Mouse (Mus musculus) right cerebral cortex, postnatal 4 days (tissue): Measurements from ENCODE around the gene Aasdh.
"Not testable (repeated sequence)": the region's sequence is repeated elsewhere in the genome, so short reads cannot be mapped to it uniquely, and the experiment has no call there.

Source experiments
- DNase-seq: peaks from one replicate; pipeline ENCODE4 v3.0.0-alpha.2; 2022

Aasdh gene

DNA sequence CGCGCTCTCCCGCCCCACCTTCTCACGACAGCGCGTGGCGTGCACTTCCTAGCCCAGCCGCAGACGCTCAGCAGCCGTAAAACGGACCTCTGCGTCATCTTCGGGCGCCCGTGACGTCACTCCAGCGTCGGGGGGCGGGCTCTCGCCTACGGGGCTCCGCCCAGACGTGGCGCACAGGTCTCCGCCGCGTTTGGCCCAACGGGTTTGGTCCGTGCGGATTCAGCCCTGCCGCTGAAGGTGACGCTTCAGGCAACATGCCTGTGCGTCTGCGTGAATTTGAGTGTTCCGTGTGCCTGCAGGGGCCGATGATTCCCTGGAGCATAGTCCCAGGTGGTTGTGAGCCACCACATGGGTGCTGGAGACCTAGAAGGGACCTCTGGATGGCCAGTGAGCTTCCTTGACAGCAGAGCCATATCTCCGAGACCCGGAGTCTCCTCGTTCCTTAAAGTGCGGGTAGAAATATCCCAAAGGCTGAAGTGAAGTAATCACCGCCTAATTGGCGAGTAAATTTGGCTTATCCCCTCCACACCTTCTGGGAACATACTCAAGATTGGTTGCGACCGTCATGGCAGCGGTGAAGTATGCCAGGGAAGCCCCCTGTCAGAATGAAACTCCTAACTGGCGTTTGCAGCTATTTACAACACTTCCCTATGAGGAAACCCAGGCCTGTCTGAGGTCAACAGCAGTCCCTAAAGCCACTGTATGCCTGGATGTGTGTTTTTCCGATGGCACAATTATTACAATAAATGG lies at the start of gene Aasdh:
TSS of gene Aasdh (minus strand) at position 110 of the 750 bp plus-strand sequence.
- peak; percentile 99 for DNase-seq

DNA sequence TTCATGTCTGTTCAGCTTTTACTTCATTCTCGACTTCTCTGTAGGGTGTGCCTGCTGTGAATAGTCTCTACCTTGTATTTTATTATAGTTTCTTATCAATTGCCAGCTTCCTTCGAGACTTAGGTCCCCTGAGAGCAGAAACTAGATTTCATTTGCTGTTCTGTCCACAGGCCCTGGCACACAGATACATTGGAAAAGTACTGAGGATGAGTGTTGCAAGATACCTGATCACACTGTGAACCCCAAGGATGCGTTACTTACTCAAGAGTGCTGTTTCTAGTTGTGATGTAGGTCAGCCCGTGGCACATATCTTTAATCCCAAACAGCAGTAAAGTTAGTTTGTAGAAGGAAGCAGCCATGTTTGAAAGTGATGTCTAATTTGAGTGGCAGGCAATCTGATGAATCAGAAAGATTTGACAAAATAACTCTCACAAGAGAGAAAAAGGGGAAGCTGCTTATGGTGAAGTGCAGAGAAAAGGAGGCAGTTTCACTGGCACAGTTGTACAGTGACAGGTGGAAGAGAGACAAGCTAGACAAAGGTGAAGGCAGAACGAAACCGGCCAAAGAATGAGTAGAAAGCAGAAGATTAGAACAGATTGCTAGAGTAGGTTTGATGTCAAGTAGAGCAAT lies 49.1 kb upstream of the Aasdh start:
- DNase-seq: no peak

DNA sequence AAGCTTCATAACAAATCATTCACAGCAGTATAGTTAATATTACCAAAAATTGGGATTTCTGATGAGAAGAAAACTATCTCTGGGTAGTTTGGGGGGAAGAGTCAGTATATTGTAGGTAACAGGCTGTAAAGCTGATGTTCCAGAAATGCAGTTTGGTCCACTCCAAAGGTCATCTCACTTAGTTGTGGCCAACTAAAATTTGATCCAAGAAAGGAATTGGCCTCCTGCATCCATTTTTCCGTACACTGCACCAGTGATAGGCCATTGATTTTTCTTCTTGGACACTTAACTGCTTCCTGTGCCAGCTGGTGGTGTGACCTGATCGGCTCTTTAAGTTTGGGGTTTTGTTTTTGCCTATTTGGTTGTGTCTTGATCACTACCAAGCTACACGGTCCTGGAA lies 48.5 kb upstream of the Aasdh start:
- no peak for DNase-seq

DNA sequence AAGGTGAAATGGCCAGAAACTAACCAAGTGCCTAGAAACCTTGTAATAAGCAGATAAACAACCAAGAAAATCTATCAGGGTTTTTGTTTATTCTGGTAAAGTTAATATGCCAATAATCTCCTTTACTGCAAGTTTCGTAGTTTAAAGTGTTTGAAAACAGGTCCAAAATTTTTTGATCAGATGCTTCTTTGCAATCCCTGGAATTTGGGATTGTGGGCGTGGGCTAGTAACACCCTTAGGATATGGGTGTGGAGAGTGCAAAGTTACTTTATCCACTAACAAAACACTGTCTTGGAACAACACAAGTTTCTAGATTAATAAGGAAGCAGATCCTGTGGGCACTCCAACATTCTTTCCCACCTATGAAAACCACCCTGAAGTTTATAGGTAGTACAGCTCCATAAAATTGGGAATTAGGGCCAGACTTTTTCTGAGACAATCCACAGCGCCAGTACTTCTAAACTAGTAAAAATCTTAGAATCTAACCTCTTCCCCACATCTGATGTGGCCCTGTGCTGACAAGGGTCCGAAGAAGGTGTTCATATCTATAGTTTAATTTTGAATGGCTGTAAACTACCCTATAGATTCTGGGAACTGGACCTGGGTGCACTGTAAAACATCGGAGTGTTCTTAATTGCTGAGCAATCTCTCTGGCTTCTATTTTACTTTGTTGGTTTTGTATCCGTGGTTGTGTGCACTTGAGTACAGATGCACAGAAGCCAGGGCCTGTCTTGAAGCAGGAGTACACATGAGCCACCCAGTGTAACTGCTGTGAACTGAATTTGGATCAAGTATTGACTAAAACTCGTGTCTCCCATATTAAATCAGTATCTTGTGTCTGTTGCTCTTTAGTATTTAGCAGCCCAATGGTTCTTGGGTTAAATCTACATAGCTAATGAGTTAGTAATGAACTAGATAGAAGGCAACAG lies 47.1 kb upstream of the Aasdh start:
- DNase-seq: no peak

DNA sequence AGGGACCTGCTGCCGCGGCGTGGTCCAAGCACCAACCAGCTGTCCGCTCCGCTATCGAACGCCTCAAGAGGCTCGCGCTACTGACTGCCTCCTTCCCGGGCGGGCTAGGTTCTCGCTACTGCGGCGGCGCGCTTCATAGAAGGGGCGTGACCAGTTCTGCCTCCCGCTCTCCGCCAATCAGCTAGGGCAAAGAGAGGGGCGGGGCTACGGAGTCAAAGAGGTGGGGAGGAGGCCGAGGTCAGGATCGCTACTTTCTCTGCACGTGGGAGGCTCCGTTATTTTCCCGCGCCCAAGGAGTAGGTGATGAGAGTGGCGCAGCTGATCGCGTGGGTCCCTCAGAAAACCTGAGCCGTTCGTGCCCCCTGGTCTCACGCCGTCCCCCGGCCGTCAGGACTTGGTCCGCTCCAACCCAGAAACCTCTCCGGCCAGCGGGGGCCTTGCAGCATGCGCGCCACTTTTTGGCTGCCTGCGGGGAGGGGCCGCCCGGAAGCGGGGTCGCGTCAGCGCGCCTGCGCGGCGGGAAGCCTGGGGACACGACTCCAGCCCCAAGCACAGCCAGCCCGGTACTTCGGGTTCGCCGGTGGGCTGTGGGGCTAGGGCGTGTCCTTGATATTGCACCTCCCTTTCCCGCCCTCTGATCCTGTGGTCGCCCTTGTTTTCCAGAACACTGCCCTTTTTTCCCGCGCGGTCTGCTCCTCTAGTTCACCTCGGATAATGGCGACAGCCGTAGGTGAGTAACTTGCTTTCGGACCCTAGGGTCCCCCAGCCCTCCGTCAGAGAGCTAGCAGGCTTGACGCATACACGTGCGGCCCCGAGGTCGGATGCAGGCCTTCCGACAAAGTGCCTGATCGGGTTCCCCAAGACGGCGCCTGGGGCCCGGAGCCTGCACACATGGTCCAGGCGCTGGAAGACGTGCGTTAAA lies 46.1 kb upstream of the Aasdh start, which contains the start of the genes Paics and Ppat:
TSS of gene Paics (plus strand) at position 202 of the 922 bp plus-strand sequence.
TSS of gene Ppat (minus strand) at position 473 of the 922 bp plus-strand sequence.
- peak; percentile 96 for DNase-seq

DNA sequence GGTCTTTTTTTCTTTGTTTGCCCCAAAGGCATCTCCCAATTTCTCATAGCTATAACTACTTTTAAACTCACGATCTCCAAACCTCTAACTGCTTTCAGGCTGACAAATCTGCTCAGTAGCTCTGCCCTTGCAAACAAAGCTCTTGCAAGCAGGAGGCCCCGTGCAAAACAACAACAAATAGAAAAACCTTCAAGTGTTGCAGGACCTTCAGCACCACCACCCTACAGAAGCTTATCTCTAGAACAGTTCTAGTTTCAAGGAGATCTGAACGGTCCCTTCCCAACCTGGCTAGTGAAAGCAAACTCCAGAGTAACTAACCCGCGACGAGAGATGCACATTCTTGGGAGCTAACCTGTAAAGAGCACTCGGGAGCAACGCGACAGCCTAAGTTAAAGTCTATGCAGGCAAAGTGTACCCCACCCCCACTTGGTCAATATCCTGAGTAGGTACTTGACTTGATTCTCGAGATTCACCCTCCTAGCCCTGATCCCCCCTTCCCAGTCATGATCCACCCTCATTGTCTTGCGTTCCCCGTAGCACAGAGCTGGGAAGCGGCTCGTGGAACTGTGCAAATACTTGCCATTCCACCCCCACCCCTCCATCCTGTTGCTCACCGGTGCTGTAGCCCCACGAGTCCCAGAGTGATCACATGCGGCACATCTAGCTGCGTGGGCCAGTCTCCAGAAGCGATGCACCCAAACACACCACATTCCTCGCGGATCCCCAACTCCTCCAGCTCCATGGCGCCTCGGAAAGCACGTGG lies 45.2 kb upstream of the Aasdh start:
- no peak for DNase-seq

DNA sequence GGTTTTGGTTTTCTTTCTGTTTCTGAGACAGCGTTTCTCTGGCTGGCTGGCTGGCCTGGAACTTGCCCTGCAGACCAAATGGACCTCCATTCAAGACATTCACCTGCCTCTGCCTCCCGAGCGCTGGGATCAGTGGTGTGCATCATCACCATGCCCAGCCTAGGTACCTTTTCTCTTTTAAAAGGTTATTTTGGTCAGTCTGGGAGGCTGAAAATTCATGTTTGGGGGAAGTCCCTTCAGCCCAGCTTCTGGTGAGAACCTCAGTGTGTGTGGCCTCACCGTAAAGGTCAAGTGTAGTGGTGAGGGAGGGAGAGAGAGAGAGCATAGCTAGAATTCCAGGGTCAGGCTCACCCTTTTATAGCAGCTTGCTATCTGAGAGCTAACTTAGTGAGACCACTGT lies 42.4 kb upstream of the Aasdh start:
- no peak for DNase-seq

DNA sequence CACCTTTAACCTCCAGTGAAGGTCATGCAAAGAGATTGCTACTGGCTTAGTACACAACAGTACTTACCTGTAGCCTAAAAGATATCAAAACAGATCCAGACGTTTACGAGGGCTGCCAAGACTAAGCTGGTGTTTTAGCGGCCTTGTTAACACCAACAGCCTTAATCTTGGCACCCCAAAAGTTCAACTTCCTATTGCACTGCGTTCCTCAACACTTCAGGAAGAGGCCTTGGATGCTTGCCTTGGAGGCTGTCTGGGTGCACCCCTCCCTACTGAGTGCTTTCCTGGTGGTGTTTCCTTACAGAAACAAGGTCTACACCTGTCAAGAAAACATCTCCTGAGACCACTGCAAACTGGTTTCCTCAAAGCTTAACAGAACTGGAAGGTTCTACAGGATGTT lies 41.8 kb upstream of the Aasdh start:
- no peak for DNase-seq

DNA sequence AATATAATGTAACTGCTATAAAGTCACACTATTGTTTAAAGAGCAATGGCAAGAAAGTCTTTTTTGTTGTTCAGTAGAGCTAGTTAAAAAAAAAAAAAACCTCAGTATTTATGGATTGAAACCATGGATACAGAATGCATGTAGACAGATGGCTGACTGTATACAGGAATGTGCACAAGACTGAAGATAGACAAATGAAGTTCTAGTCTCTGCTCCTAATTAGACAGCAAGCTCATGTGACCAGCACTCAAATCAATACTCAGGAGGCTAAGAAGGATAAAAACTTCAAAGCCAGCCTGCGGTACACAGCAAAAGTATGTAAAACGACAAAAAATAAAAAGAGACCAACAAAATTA lies 40.3 kb upstream of the Aasdh start:
- DNase-seq: no peak

DNA sequence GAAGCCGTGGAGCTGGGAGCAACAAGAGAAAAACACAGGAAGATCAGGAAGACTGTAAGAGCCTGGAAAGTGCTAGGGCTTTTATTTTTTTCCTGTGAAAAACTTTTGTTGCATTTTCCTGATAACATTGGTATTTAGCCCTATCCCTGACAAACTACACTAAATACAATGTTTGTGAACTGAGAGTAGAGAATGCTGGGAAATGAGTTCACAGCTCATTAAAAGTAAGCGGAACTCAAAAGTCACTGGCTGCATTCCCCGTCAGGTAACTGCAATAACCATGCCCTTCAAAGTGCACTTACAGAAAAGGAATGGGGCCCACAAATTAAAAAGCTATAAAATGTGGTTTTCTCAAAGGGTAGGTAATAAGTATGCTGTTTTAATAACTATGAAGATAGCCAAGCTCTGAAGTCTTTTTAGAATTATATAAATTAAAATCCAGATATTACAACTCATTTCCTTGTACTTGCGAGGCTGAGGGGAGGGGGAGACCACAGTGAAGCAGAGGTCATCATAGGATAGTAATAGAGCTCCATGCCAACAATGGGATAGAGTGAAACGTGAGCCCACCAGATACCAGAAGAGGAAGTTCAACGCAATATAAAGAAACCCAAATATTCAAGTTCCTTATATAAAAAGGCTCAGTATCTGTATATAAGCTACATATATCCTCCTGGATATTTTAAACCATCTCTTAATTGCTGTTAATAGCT lies 39.8 kb upstream of the Aasdh start:
- no peak for DNase-seq

DNA sequence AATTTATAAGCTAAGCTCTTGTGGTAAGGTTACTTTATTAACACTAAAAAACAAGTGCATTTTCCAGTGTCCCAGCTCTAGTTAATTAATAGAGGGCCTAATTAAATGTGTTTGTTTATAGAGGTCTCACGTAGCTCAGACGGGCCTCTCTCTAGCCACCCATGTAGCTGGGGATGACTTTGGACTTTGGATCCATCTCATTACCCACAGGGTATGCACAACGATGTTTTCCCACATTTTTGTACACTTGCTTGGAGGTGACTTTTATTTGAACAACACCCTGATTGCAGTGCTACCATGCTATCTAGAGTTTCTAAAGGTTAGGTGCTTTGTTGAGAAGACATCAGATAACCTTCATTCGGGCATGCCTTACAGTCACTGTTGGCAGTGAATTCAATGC lies 37.2 kb upstream of the Aasdh start:
- no peak for DNase-seq

DNA sequence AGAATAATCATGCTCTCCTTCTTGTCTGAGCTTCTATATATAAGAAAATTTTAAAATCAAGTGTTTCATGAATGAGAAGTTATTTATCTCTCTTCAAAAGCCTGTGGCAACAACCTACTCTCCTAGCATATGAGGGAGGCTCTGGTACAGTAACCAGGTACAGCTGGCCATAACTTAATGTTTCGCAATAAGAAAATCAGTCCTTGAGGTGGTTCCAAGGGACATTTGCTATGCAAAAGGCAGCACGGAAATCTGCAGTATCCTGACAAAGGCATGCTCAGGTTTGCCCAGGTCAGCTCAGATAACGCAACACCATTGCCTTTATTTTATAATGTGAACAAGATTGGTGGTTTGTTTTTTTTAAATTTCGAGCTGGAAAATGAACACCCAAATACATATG lies 36.7 kb upstream of the Aasdh start:
- no peak for DNase-seq

DNA sequence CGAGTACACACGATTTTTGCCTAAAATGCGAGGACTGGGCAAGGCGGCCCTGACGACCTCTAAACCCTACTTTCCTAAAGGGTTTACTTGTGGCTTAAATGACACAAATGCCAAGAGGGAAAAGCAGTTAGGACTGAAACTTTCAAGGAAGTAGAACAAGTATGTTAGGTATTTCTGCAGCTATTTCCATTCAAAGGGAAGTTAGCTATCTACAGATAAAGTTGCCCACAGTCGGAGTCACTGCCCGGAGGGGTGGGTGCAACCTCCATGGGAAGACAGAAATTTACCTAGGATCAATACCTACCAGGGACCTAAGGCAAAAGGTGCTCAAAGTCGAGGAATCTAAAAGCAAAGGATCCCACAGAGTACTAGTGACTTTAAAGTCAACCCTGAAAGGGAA lies 34.4 kb upstream of the Aasdh start:
- DNase-seq: no peak

DNA sequence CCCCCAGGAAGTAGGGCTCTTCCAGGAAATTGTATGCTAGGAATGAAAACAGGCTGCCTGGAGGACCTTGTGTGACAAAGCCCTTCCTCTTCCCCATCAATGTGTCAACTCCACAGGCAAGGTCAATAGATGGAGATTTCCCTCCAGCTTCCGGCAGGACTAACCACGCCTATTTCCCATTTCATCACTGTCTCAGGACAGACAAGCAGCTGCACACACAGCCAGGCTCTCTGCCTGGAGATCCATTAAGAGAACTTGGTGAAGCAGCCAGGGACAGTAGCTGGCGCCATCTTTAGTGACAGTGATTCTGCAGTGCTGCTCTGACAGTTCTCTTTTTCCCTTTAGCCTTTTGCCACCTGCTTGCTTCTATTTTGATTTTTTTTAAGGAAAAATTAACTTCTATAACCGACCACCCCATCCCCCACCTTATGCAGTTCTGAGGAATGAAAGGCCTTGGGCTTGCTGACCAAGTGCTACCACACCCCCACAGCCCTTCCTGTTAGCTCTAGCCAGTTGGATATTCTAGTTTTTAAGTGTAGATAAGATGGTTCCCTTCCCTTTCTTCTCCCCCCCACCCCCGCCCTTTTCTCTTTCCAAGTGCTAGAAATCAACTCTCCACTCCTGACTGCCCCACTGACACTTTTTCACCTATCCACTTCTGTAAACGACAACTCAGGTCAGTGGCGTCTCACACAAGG lies 24.0 kb upstream of the Aasdh start:
- DNase-seq: no peak

DNA sequence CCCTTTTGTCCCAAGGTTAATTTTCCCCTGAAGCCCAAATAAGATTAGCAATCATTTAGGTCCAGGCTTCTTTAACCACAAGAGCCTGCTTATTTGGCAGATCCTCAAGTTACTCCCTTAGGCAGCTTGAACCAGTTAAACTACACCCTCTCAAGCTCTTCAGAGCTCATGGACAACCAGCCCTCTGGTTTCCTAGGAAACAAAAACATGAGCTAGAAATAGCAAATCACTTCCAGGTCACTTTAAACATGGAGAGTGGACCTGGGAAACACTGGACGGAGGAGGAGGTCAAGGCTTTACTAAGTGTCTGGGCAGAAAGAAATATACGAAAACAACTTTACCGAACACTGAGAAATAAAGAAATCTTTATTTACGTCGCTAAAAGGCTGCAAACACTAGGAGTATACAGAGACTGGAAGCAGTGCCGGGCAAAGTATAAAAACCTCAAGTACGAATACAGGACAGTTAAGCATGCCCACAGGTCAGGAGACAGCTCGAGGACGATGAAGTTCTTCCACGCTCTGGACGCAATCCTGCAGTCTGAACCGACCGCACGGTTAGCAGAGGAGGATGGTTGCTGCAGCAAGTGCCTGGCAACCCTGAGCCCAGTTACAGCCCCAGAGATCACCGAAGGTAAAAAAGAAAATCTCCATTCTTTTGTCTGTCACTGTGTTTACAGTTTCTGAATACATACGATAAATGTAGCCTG lies 23.0 kb upstream of the Aasdh start:
- DNase-seq: no peak

DNA sequence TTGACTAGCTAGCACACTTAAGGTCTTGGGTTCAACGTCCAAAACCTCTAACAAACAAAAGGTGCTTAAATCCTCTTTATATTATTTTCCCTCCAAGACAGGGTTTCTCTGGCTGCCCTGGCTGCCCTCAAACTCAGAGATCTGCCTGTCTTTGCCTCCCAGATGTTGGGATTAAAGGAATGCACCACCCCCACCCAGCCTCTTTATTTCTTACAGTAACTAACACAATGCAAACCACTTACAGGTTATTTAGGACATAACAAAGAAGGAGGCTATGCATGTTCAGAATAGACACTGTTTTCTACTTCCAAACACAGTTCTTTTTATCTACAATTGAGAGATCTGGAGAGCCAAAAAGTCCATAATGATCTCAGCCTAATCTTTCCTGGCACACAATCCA lies 19.0 kb upstream of the Aasdh start:
- DNase-seq: no peak

DNA sequence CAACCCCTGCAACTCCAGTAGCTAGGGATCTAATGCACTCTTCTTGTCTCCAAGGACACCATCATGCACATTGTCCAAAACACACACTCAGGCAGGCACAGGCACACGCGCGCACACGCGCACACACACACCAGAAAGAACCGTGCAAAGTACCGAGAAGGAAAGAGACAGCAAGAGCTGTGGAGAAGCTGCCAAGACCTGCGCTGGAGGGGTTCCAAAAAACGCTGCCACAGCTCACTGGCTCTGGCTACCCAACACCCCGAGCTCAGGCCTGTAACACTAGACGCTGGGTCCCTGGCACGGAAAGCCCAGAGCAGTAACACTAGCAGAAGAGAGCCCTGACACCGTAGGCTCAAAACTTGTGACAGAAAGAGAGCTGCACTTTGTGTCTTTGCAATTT lies 18.1 kb upstream of the Aasdh start:
- peak; percentile 54 for DNase-seq

DNA sequence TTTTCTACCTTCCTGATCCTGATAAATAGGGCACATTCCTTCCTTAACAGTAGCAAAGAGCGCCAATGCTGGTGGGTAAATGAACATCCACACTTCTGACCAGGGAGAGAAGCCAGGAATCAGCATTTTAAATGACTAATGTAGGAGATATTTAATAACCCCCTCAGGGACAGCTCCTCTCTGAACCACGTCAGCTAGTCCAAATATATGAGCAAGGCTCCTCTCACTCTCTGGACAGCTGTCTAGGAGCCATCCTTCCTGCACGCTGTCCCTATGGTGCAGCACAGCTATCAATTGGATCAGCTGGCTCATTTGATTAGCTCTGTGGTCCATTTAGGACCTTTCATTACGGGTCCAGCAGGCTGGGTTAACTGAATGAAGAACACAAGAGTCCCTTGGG lies 17.5 kb upstream of the Aasdh start:
- DNase-seq: no peak

DNA sequence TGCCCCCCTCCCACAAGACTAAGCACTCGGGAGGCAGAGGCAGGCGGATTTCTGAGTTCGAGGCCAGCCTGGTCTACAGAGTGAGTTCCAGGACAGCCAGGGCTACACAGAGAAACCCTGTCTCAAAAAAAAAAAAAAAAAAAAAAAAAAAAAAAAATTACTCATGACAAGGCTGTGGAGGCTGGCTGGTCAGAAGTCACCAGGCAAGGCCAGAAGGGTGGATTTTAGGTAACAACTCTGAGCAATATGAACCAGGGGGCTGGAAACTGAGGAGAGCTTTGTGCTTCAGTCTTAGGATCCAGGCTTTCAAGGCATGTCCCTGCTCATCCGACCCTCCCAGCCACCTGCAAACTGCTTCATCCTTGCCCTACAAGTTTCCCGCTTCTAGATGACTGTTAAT lies 7.2 kb upstream of the Aasdh start:
- DNase-seq: not testable (repeated sequence)

DNA sequence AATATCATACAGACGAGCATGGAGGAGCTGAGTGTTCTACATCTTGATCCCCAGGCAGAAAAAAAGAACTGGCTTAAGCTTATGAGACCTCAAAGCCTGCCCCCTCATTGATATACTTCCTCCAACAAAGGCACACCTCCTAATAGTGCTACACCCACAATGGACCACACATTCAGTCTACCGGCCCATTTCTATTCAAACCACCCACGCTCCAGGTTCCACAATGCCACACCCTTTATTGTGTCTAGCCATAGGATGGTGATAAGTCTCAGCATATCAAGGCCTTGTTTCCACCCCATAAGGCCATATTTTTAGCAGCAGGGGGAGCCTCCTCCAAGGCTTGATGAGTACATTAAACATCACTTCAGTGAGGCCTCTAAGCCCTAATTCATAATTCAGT lies 5.5 kb upstream of the Aasdh start:
- no peak for DNase-seq
